Mouse (Mus musculus) cerebellum, adult 9-11 months (tissue): ENCODE data around the gene Vmn2r71.

Experiments used
- DNase-seq: peaks from one replicate; pipeline ENCODE4 v3.0.0; 2022

Vmn2r71 gene

DNA sequence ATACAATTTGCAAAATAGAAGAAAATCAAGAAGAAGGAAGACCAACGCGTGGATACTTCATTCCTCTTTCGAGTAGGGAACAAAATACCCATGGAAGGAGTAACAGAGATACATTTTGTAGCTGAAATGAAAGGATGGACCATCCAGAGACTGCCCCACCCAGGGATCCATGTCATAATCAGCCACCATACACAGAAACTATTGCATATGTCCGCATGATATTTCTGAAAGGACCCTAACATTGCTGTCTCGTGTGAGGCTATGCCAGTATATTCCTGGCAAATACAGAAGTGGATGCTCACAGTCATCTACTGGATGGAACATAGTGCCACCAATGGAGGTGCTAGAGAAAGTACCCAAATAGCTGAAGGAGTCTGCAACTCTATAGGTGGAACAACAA, at the start of gene Vmn2r71:
Gene Vmn2r71 (plus strand): TSS at position 301 of the 400 bp plus-strand sequence.
- DNase-seq, result no peak

DNA sequence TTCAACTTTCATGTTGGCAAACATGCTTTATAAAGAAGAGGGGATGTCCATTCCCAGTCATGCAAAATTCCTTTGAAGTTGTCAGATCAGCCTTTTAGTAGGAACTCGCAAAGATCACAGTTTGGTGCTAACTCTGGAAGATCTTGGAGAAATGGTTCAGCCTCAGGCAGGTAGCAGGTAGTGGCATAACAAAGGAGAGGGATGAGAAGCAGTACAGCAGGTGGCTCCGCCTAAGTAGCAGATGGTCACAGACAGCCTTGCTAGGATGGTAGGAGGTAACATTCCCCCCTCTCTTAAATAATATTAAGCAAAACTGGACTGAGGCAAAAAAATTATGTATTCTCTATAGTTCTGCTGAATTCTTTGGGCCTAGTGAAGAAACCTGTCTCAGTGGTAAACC, 20.8 kb upstream of the Vmn2r71 start:
- DNase-seq, result no peak

DNA sequence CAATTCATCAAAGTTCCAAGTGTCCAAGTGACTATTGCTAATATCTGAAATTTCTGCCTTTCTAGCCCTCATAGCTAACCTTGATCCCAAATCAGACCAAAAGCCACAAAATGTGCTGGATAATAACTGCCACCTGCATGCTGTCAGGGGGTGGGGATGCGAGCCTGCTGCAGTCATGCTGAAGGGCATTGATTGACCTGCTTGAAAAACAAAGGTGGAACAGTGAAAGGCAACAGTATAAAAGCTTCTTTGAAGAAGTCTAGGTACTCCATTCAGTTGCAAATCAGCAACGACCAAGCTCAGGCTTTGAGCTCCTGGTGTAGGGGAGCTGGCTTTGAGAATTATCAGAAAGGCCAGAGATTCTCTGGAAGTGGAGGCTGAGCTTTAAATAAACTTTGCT, 19.8 kb upstream of the Vmn2r71 start:
- DNase-seq, result no peak

DNA sequence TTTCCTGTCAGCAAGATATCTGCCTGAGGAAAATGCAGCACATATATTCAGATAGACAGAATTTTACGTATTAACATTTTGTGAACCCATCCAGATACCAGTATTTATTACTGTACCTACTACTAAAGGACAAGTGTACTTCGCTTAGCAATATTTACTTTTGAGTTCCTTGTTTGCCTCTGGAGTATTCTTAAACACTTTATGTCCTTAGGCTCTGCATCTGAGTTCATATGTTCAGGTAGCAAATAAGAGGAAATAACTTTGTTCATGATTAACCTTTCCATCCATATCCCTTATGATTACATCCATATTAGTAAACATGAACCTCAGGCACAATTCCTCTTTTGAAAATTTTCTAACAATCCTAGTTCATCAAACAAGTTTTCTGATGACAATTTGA, 6.2 kb downstream of the Vmn2r71 start, which contains the start of gene Vmn2r70:
Gene Vmn2r70 (minus strand): TSS at position 101 of the 400 bp plus-strand sequence.
- no peak for DNase-seq
